Mouse (Mus musculus): ENCODE measurements around the gene Med7.
A peak's percentile ranks its signal among the peaks of the same experiment; 100 is the strongest.

Gene Med7

GRCm38 (mm10) chr11:46431129-46431528, 5.6 kb upstream of the Med7 start:
- peak; percentile 26 to 79 for DNase-seq

- no peak for DNase-seq
Measured at GRCm38 (mm10) chr11:46435363-46435762, 1.4 kb upstream of the Med7 start.

- DNase-seq = no peak
Measured at GRCm38 (mm10) chr11:46437459-46438000, 805 bp downstream of the Med7 start.

GRCm38 (mm10) chr11:46439005-46439543, 2.3 kb downstream of the Med7 start:
- DNase-seq = no peak

- no peak for DNase-seq
Measured at GRCm38 (mm10) chr11:46441774-46442173, 5.0 kb downstream of the Med7 start.

- no peak for DNase-seq
Measured at GRCm38 (mm10) chr11:46443152-46443551, 6.4 kb downstream of the Med7 start.

- no peak for DNase-seq
Measured at GRCm38 (mm10) chr11:46443979-46444378, 7.3 kb downstream of the Med7 start.

- no peak for DNase-seq
Measured at GRCm38 (mm10) chr11:46446150-46446549, 9.4 kb downstream of the Med7 start.

- DNase-seq = no peak
Measured at GRCm38 (mm10) chr11:46447644-46448484, 11.1 kb downstream of the Med7 start.

- no peak for DNase-seq
Measured at GRCm38 (mm10) chr11:46449461-46450080, 12.8 kb downstream of the Med7 start.

GRCm38 (mm10) chr11:46454453-46455045, 17.8 kb downstream of the Med7 start, which contains the start of gene Havcr2:
Gene Havcr2, plus strand, starts transcription at chr11:46454935.
- DNase-seq = peak in 1 of 2 experiments; percentile 15

GRCm38 (mm10) chr11:46459960-46460359, 23.2 kb downstream of the Med7 start:
- DNase-seq = no peak

- DNase-seq = no peak
Measured at GRCm38 (mm10) chr11:46461362-46461761, 24.6 kb downstream of the Med7 start.

GRCm38 (mm10) chr11:46461931-46462330, 25.2 kb downstream of the Med7 start:
- DNase-seq = no peak

GRCm38 (mm10) chr11:46466878-46467277, 30.2 kb downstream of the Med7 start:
- no peak for DNase-seq

- DNase-seq = no peak
Measured at GRCm38 (mm10) chr11:46474220-46474619, 37.5 kb downstream of the Med7 start.

- DNase-seq = no peak
Measured at GRCm38 (mm10) chr11:46479311-46479710, 42.6 kb downstream of the Med7 start.

- peak in 1 of 2 experiments; percentile 21 for DNase-seq
Measured at GRCm38 (mm10) chr11:46480517-46480916, 43.8 kb downstream of the Med7 start.

GRCm38 (mm10) chr11:46488231-46488630, 51.5 kb downstream of the Med7 start:
- DNase-seq = no peak

- no peak for DNase-seq
Measured at GRCm38 (mm10) chr11:46488650-46489049, 51.9 kb downstream of the Med7 start.

Measured in lung, postnatal 4 days (tissue).